Mouse (Mus musculus) intestine, embryonic 16.5 days (tissue): Measurements from ENCODE around the gene Exoc2. TPM values are rescaled to one million over a fixed set of nuclear protein-coding genes. Genes with fewer than 3 reads are reported as not detected.

ENCODE experiments used
- ATAC-seq: fragments of 200-750 bp; cut with Nextera tagmentation; 2 replicates; pipeline ENCODE4 v1.8.0; 2017; ENCODE audit warnings: moderate TSS enrichment, moderate library complexity
- H3K27ac ChIP-seq: fragments of 300-500 bp; sonication (generic); 2 replicates; pipeline ENCODE4 v1.5.1; 2014; ENCODE audit warnings: mild to moderate bottlenecking, low read length
- H3K27me3 ChIP-seq: fragments of 300-500 bp; sonication (generic); replicated peaks from 2 replicates; pipeline ENCODE4 v1.6.1; 2014; ENCODE audit warnings: low read length, control low read depth, mixed read lengths; ENCODE audit not compliant: control insufficient read depth, insufficient read depth
- H3K36me3 ChIP-seq: fragments of 300-500 bp; sonication (generic); 2 replicates; pipeline ENCODE4 v1.6.1; 2014; ENCODE audit warnings: low read length, control low read depth; ENCODE audit not compliant: control insufficient read depth, insufficient read depth
- H3K4me1 ChIP-seq: fragments of 300-500 bp; sonication (generic); 2 replicates; pipeline ENCODE4 v1.6.1; 2014; ENCODE audit warnings: low read length, control low read depth, mixed read lengths; ENCODE audit not compliant: control insufficient read depth, insufficient read depth
- H3K4me2 ChIP-seq: fragments of 300-500 bp; sonication (generic); 2 replicates; pipeline ENCODE4 v1.6.1; 2014; ENCODE audit warnings: low read depth, low read length, control low read depth
- H3K4me3 ChIP-seq: fragments of 300-500 bp; sonication (generic); 2 replicates; pipeline ENCODE4 v1.5.1; 2014; ENCODE audit warnings: mild to moderate bottlenecking, low read length
- H3K9ac ChIP-seq: fragments of 300-500 bp; sonication (generic); 2 replicates; pipeline ENCODE4 v1.6.1; 2014; ENCODE audit warnings: low read depth, low read length
- H3K9me3 ChIP-seq: fragments of 300-500 bp; sonication (generic); 2 replicates; pipeline ENCODE4 v1.6.1; 2016; ENCODE audit warnings: low read length, control low read depth; ENCODE audit not compliant: control insufficient read depth
- WGBS: fragments of 180-500 bp; shearing (Covaris S2); extraction: QIAGEN DNeasy Blood & Tissue Kit; methylation state at CpG from one replicate; pipeline ENCODE4 v1.1.7; 2014; 5-methylcytosine and 5-hydroxymethylcytosine counted together
- polyA plus RNA-seq: library from polyadenylated mRNA; unstranded; fragments of >200 nt; fragmentation: Nextera tagmentation; extraction: Ambion mirVana; gene quantifications from 2 replicates; pipeline ENCODE4 v1.2.1, GENCODE M21; 2015

Exoc2 gene
- polyA plus RNA-seq, 1 experiment from 2014 or later: 22.1 TPM

DNA sequence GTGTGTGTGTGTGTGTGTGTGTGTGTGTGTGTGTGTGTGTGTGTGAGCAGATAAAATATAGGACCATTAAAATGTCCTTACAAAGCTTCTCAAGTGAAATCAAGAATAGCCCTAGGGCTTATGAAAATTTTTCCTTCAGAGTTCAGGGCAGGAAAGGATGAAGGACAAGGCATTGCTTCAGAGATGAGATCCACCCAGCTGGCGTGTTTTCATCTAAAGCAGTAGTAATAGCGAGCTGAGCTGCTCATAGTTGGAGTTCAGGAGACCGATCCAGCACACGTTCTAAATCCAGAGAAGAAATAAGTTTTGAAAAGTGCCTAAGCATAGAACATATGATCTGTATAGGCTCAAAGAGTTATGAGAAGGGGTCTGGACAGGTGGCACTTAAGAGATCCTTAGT is 127.4 kb downstream of the Exoc2 start:
- 87% methylated on average over 4 of the region's 4 CpGs for WGBS
- no peak overlapping the region for H3K4me3 ChIP-seq
- H3K27ac ChIP-seq: no peak overlapping the region
- H3K36me3 ChIP-seq: no peaks in the 10 kb centered on the region
- ATAC-seq: no peak
- H3K4me2 ChIP-seq: no peak overlapping the region
- H3K4me1 ChIP-seq: no peaks in the 10 kb centered on the region
- H3K9ac ChIP-seq: no peak overlapping the region
- H3K9me3 ChIP-seq: no peaks in the 10 kb centered on the region
- H3K27me3 ChIP-seq: no peaks in the 10 kb centered on the region

GRCm38 (mm10) chr13:30843049-30843448 is 130.8 kb downstream of the Exoc2 start:
- Histone ChIP-seq H3K27ac (no peak overlapping the region), H3K4me3 (no peak overlapping the region), H3K4me1 (no peaks in the 10 kb centered on the region), H3K4me2 (no peak overlapping the region), H3K9ac (no peak overlapping the region), H3K9me3 (no peaks in the 10 kb centered on the region), H3K27me3 (no peaks in the 10 kb centered on the region), H3K36me3 (no peaks in the 10 kb centered on the region)
- no peak for ATAC-seq
- 89% methylated on average over 4 of the region's 4 CpGs for WGBS

- no peak overlapping the region for H3K27ac ChIP-seq
- H3K4me1 ChIP-seq: 0 out of 2 replicates have a peak, but pooled peaks cover 5% of the 10 kb centered on the region
- no peak overlapping the region for H3K4me3 ChIP-seq
- no peaks in the 10 kb centered on the region for H3K27me3 ChIP-seq
- H3K36me3 ChIP-seq: no peaks in the 10 kb centered on the region
- no peaks in the 10 kb centered on the region for H3K9me3 ChIP-seq
- no peak overlapping the region for H3K4me2 ChIP-seq
- 64% methylated on average over 2 of the region's 2 CpGs for WGBS
- ATAC-seq: 0 out of 2 replicates have a peak, but pooled peaks have one; percentile 31
- H3K9ac ChIP-seq: no peak overlapping the region
These were observed 132.1 kb downstream of the Exoc2 start for GRCm38 (mm10) chr13:30841843-30842242.

DNA sequence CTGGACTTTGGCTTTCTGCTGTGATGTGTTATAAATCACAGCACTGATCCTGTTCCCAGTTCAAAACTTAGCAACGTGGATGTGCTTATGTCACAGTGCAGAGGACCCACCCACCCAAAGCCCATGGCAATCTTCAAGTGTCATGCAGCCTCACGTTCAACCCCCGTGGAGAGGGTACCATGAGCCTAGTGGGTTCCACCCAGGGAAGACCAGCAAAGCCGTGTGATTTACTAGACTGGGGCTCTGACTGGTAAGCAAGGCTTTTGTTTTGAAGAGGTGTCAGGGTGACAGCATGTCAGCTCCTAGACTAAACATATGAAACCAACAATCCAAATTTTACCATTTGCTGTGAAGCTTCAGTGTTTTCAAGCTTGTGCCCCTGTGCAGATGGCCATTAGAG is 132.6 kb downstream of the Exoc2 start:
- no peaks in the 10 kb centered on the region for H3K9me3 ChIP-seq
- H3K27me3 ChIP-seq: no peaks in the 10 kb centered on the region
- H3K27ac ChIP-seq: no peak overlapping the region
- 75% methylated on average over 4 of the region's 4 CpGs for WGBS
- no peak overlapping the region for H3K9ac ChIP-seq
- no peak for ATAC-seq
- no peak overlapping the region for H3K4me2 ChIP-seq
- H3K4me3 ChIP-seq: no peak overlapping the region
- H3K36me3 ChIP-seq: no peaks in the 10 kb centered on the region
- H3K4me1 ChIP-seq: 0 out of 2 replicates have a peak, but pooled peaks cover 7% of the 10 kb centered on the region

DNA sequence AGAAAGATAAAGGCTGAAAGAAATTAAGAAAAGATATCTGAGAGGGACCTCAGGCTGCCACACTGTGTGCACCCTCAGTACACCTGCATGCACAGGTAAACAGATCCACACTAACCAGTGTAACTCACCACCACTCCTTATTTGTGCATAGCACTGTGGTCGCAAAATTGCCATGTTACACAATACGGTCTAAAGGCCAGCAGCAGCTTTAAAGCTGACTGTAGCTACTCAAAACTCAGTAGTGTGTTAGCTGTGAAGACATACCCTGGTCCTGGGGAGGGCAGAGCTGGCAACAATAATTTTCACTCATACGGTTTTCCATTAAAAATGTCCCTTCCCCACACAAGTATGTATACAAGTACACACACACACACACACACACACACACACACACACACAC is 133.2 kb downstream of the Exoc2 start:
- 84% methylated on average over 3 of the region's 3 CpGs for WGBS
- peak; percentile 57; the same call in 1 of the 2 replicates for ATAC-seq
- no peak overlapping the region for H3K9ac ChIP-seq
- H3K4me3 ChIP-seq: no peak overlapping the region
- H3K4me2 ChIP-seq: no peak overlapping the region
- H3K36me3 ChIP-seq: no peaks in the 10 kb centered on the region
- no peaks in the 10 kb centered on the region for H3K27me3 ChIP-seq
- 0 out of 2 replicates have a peak, but pooled peaks cover 9% of the 10 kb centered on the region for H3K4me1 ChIP-seq
- no peaks in the 10 kb centered on the region for H3K9me3 ChIP-seq
- H3K27ac ChIP-seq: no peak overlapping the region

GRCm38 (mm10) chr13:30836342-30836741 is 137.6 kb downstream of the Exoc2 start:
- Histone ChIP-seq H3K27me3 (no peaks in the 10 kb centered on the region), H3K4me3 (no peak overlapping the region), H3K9me3 (no peaks in the 10 kb centered on the region), H3K9ac (no peak overlapping the region), H3K4me1 (0 out of 2 replicates have a peak, but pooled peaks cover 11% of the 10 kb centered on the region), H3K4me2 (no peak overlapping the region), H3K27ac (no peak overlapping the region), H3K36me3 (no peaks in the 10 kb centered on the region)
- WGBS: 58% methylated on average over 1 of the region's 1 CpGs
- ATAC-seq: peak; percentile 72

GRCm38 (mm10) chr13:30834859-30835258 is 139.0 kb downstream of the Exoc2 start:
- Histone ChIP-seq H3K9ac (no peak overlapping the region), H3K27me3 (no peaks in the 10 kb centered on the region), H3K27ac (no peak overlapping the region), H3K4me1 (0 out of 2 replicates have a peak, but pooled peaks cover 11% of the 10 kb centered on the region), H3K4me2 (no peak overlapping the region), H3K36me3 (no peaks in the 10 kb centered on the region), H3K9me3 (no peaks in the 10 kb centered on the region), H3K4me3 (no peak overlapping the region)
- no peak for ATAC-seq
- WGBS: 88% methylated on average over 9 of the region's 9 CpGs

DNA sequence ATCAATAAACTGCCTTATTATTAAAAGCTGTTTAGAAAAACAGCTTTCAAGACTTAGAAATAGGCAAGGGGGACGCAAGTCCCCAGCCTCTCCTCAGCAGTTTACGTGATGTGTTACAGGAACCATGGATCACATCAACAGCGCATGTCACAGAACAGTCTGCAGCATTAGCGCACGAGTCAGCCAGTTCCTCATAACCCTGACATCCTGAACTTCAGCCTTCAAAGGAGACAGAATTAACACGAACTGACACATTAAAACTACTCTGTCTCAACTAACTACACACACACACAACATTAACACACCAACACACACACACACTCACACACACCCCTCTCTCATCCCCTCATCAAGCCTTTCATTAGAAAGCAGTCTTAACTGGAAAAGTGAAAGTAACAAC is 139.5 kb downstream of the Exoc2 start:
- Histone ChIP-seq H3K9ac (no peak overlapping the region), H3K4me3 (no peak overlapping the region), H3K4me2 (no peak overlapping the region), H3K27me3 (no peaks in the 10 kb centered on the region), H3K4me1 (0 out of 2 replicates have a peak, but pooled peaks cover 11% of the 10 kb centered on the region), H3K27ac (no peak overlapping the region), H3K9me3 (no peaks in the 10 kb centered on the region), H3K36me3 (no peaks in the 10 kb centered on the region)
- ATAC-seq: no peak
- 70% methylated on average over 6 of the region's 6 CpGs for WGBS

- Histone ChIP-seq H3K4me3 (no peak overlapping the region), H3K27me3 (no peaks in the 10 kb centered on the region), H3K4me2 (no peak overlapping the region), H3K9ac (no peak overlapping the region), H3K36me3 (no peaks in the 10 kb centered on the region), H3K4me1 (0 out of 2 replicates have a peak, but pooled peaks cover 11% of the 10 kb centered on the region), H3K27ac (no peak overlapping the region), H3K9me3 (no peaks in the 10 kb centered on the region)
- no peak for ATAC-seq
- 74% methylated on average over 6 of the region's 6 CpGs for WGBS
These were observed 140.3 kb downstream of the Exoc2 start for GRCm38 (mm10) chr13:30833476-30834149.

DNA sequence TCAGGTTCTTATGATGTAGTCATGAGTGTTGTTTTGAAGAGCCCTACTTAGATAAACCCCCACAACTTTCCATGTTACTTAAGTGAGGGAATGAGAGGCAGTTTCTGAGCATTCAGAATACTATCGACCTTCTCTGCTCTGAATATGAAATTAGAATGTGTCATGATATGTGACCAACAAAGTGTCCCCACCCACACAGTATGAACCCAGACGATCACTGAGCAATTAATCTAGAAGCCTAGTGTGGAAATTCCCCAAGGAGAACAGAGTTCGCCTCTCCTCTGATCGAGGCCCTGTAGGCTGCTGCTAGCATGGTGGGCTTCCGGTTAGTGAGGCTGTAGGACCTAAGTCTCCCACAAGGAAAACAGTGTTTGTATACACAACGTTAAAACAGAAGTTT is 142.5 kb downstream of the Exoc2 start:
- Histone ChIP-seq H3K4me2 (no peak overlapping the region), H3K9me3 (no peaks in the 10 kb centered on the region), H3K4me1 (0 out of 2 replicates have a peak, but pooled peaks cover 5% of the 10 kb centered on the region), H3K9ac (no peak overlapping the region), H3K36me3 (no peaks in the 10 kb centered on the region), H3K27ac (no peak overlapping the region), H3K4me3 (no peak overlapping the region), H3K27me3 (no peaks in the 10 kb centered on the region)
- 72% methylated on average over 6 of the region's 6 CpGs for WGBS
- no peak for ATAC-seq
